ENCODE assay signal across 13 mouse cellular contexts in the genomic region with DNA sequence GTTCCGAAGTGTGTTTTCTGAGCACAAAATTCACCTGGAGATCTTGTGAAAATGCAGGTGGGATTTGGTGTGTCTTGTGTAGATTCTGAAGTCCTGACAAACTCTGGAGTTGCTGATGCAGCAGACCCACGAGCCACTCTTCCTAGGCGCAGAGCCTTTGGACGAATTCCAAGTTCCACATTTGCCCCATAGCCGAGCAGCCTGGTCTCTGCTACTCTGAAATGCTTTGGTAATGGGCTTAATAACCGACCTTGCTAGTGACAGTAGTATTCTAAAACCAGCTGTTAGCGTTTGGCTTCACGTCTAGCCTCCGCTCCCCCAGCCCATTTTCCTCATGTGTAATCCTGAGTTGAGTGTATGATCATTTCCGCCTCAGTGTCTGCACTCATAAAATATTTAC.
"Had no signal": no experiment of that assay in that cellular context is flagged by ENCODE, and none has a peak within 500 bp of the region (broad histone marks: within the 10 kb centered on the region; RNA-seq: fewer than 3 reads in every experiment).

No protein-coding gene starts in this region.

- H3K36me3 ChIP-seq: intestine, embryonic 15.5 days; limb, embryonic 15.5 days; liver, embryonic 12.5 days; midbrain, embryonic 10.5 days had no signal

- H3K27ac ChIP-seq: intestine, embryonic 15.5 days; layer of hippocampus, adult 2 months; limb, embryonic 15.5 days; liver, embryonic 12.5 days; midbrain, embryonic 10.5 days had no signal

- H3K9me3 ChIP-seq: intestine, embryonic 15.5 days; limb, embryonic 15.5 days; liver, embryonic 12.5 days; midbrain, embryonic 10.5 days had no signal

- H3K27me3 ChIP-seq: intestine, embryonic 15.5 days; limb, embryonic 15.5 days; liver, embryonic 12.5 days had no signal

- H3K4me2 ChIP-seq: intestine, embryonic 15.5 days; limb, embryonic 15.5 days; liver, embryonic 12.5 days had no signal

- H3K4me1 ChIP-seq: intestine, embryonic 15.5 days; liver, embryonic 12.5 days; midbrain, embryonic 10.5 days had no signal

- H3K9ac ChIP-seq: intestine, embryonic 15.5 days; limb, embryonic 15.5 days; liver, embryonic 12.5 days had no signal

- H3K4me3 ChIP-seq: intestine, embryonic 15.5 days; layer of hippocampus, adult 2 months; limb, embryonic 15.5 days; liver, embryonic 12.5 days; midbrain, embryonic 10.5 days had no signal

- DNase-seq: kidney, adult 18-20 months; kidney, postnatal 10 days; kidney, postnatal 4 days; lung, postnatal 4 days; thymus, adult 18-20 months; thymus, postnatal 14 days had no signal

- ATAC-seq: intestine, embryonic 15.5 days; liver, embryonic 12.5 days; lung, postnatal 0 days; midbrain, embryonic 16.5 days had no signal
